Mouse (Mus musculus): Measurements from ENCODE around the gene Lpar5.

Gene Lpar5

GRCm38 (mm10) chr6:125128724-125129123 lies 61.0 kb downstream of the Lpar5 start:
- no peak for DNase-seq (ENCODE audit: low spot score)

- no peak for DNase-seq (ENCODE audit: low spot score)
Observed at GRCm38 (mm10) chr6:125129710-125130402, 62.1 kb downstream of the Lpar5 start.

GRCm38 (mm10) chr6:125131302-125132156 lies 63.8 kb downstream of the Lpar5 start, which contains the start of gene Nop2:
Nop2 (plus strand) TSS chr6:125131909.
- DNase-seq (ENCODE audit: low spot score): peak; percentile 93
